Mouse (Mus musculus) activated CD4-positive, CD25-positive, alpha-beta regulatory T cell, adult 4 months (primary cell): ENCODE data around the gene Bicral. TPM values are rescaled to one million over a fixed set of nuclear protein-coding genes. Genes with fewer than 3 reads are reported as not detected.

Experiments
- ATAC-seq: one replicate; pipeline ENCODE4 v1.8.0; 2017
- polyA plus RNA-seq, 2 experiments: library from polyadenylated mRNA; unstranded; fragments of 100-300 nt; shearing (Covaris generic); gene quantifications; one replicate each; pipeline ENCODE4 v1.2.1; 2017

The Bicral gene
- polyA plus RNA-seq, 2 experiments from 2014 or later, result 8.3 to 8.5 TPM

GRCm38 (mm10) chr17:46840304-46841010, 17.8 kb downstream of the Bicral start:
- no peak for ATAC-seq

- no peak for ATAC-seq
Measured at GRCm38 (mm10) chr17:46838396-46838920, 19.8 kb downstream of the Bicral start.

- ATAC-seq, result no peak
Measured at GRCm38 (mm10) chr17:46837897-46838296, 20.4 kb downstream of the Bicral start.

- peak; percentile 99 for ATAC-seq
Measured at GRCm38 (mm10) chr17:46835093-46835715, 23.1 kb downstream of the Bicral start.

- ATAC-seq, result no peak
Measured at GRCm38 (mm10) chr17:46832981-46833305, 25.3 kb downstream of the Bicral start.

- no peak for ATAC-seq
Measured at GRCm38 (mm10) chr17:46832101-46832980, 25.9 kb downstream of the Bicral start.

GRCm38 (mm10) chr17:46829856-46830535, 28.3 kb downstream of the Bicral start:
- ATAC-seq, result no peak

GRCm38 (mm10) chr17:46828935-46829334, 29.3 kb downstream of the Bicral start:
- peak; percentile 87 for ATAC-seq

- ATAC-seq, result no peak
Measured at GRCm38 (mm10) chr17:46823091-46823490, 35.2 kb downstream of the Bicral start.

GRCm38 (mm10) chr17:46820628-46821027, 37.7 kb downstream of the Bicral start:
- no peak for ATAC-seq

GRCm38 (mm10) chr17:46817734-46818158, 40.5 kb downstream of the Bicral start:
- ATAC-seq, result no peak

- no peak for ATAC-seq
Measured at GRCm38 (mm10) chr17:46816306-46816705, 42.0 kb downstream of the Bicral start.

- no peak for ATAC-seq
Measured at GRCm38 (mm10) chr17:46814497-46814896, 43.8 kb downstream of the Bicral start.

- no peak for ATAC-seq
Measured at GRCm38 (mm10) chr17:46813637-46814036, 44.6 kb downstream of the Bicral start.

- ATAC-seq, result no peak
Measured at GRCm38 (mm10) chr17:46812442-46812841, 45.8 kb downstream of the Bicral start.

GRCm38 (mm10) chr17:46810672-46811071, 47.6 kb downstream of the Bicral start:
- no peak for ATAC-seq

GRCm38 (mm10) chr17:46809131-46809830, 49.0 kb downstream of the Bicral start:
- no peak for ATAC-seq

GRCm38 (mm10) chr17:46808376-46808775, 49.9 kb downstream of the Bicral start:
- no peak for ATAC-seq

GRCm38 (mm10) chr17:46801761-46802160, 56.5 kb downstream of the Bicral start:
- ATAC-seq, result no peak

- ATAC-seq, result no peak
Measured at GRCm38 (mm10) chr17:46799680-46800079, 58.6 kb downstream of the Bicral start.

- no peak for ATAC-seq
Measured at GRCm38 (mm10) chr17:46797386-46797785, 60.9 kb downstream of the Bicral start.

GRCm38 (mm10) chr17:46796743-46797142, 61.5 kb downstream of the Bicral start:
- ATAC-seq, result no peak
